Mouse (Mus musculus): ENCODE measurements at regions not wholly inside any gene's neighbourhood (a gene's known extent, or its start where the extent isn't known, plus 50 kb on each side); places are given as distances from the start of the nearest gene placed in this dataset.
A peak's percentile ranks its signal among the peaks of the same experiment; 100 is the strongest.

DNA sequence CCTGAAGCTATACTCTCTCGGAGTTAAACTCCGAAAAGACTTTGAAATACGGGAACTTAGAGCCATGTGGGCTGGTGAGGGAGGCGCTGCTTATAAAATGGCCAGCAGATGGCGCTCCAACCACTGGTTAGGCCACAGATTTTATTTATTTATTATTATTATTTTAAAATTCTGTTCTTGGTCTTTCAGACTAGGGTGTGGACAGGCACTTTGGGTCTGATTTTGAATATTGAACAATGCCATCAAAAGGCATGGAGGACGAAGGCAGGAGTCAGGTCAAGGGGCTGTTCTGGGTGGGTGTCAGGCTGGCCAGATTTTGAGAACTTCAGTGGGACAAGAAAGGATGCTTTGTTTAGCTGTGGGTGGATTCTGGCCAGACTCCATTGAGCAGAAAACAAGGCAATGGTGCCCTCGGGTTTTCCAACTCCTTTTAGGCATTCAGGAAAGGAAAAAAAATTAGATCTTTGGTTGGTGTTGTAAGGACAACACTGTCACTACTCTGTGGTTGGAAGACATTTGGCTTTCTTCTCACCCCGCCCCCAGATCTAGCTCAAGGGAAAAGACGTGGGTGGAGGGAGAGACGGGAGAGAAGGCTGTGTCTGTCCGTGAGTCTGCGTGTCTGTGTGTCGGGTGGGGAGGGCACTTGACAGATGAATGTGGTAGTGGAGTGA, 319.5 kb downstream of the Med13l start:
- peak; percentile 19 to 30 for DNase-seq (ENCODE audit: low spot score in 2 of 2)

DNA sequence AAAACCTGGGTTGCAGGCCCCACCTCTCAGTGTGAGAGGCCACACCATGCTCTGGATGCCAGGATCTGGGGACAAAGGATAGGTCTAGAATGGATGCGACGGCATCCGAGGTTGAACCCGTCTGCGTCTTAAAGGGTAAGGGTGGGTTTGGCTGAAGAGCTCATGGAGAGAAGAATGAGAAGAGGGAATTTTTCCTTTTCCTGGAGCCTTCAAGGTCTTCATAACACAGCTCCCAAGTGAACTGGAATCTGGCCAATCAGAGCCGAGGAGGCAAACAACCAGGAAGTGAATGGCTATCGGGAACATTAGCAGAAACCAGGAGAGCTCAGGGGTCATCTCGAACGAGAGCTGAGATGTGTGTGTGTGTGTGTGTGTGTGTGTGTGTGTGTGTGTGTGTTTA, 320.1 kb downstream of the Med13l start:
- DNase-seq (ENCODE audit: low spot score in 2 of 2), result no peak

DNA sequence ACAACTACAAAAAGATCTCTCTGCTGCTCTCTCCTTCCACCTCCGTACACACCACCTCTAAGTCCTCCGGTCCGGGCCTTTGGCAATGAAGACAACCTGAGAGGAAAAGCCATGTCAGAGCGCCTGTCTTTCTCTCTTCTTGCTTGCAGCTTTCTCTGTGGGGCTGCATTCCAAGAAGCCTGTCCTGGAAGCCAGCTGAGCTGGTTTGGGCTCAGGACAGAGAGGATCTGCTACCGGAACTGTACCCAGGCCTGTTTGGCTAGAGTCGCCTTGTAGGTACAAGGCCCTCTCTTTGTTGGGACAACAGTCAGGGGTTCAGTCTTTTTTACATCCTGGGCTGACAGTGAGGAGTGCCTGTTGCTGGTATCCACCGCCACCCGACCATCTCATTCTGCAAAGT, 321.4 kb downstream of the Med13l start:
- no peak for DNase-seq (ENCODE audit: low spot score in 2 of 2)

DNA sequence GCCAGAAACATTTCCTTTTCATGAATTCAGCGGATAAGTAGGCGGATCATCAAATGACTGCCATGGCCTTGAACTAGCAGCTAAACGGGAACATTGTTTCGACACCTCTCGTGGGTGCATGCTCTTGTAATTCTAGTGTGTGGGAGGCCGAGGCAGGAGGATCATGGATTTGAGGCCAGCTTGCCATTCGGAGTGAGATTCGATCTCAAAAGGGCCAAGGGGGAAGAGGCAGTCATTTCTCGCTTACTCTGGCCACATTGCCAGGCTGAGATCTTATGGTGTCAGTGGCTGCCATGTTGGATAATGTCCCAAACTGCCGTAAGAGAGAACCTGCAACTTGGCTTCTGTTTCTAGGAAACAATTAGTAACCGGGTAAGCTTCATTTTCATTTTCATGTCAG, 327.7 kb downstream of the Med13l start:
- no peak for DNase-seq (ENCODE audit: low spot score in 2 of 2)

DNA sequence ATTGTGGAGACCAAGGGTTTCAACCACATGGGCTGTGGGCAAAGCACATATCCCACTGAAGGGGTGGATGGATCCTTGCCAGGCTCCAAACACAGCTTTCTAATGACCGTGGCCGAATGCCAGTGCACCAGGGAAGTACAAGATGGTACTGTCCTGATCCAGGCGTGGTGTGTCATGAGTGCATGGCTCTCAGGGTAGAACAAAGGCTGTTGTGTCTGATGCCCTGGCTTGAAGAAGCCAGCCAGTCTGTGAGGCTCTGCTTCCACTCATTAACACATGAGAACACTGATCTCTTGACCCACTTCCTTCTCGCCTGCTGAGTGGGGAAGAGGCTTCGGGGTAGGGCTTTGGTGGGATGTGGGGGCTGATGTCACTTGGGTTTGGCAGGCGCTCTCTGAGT, 330.7 kb downstream of the Med13l start:
- DNase-seq (ENCODE audit: low spot score in 2 of 2), result no peak

DNA sequence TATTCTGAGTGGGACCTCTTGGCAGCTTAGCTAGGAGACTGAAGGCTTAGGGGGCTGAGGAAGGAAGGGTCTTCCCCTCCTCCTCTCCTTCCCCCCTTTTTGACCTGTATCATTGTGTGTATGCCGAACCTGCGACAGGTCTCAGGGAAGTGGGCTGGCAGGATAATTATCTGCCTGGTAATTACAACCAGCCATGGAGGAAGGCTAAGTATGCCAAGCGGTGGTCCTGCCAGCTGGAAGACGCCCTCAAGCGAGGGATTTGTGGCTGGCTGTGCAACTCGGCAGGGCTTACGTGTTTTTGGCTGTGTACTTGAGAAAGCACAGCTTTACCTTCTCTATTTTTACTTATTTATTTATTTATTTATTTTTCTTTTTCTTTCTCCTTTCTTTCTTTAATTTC, 347.7 kb downstream of the Med13l start:
- no peak for DNase-seq (ENCODE audit: low spot score in 2 of 2)

DNA sequence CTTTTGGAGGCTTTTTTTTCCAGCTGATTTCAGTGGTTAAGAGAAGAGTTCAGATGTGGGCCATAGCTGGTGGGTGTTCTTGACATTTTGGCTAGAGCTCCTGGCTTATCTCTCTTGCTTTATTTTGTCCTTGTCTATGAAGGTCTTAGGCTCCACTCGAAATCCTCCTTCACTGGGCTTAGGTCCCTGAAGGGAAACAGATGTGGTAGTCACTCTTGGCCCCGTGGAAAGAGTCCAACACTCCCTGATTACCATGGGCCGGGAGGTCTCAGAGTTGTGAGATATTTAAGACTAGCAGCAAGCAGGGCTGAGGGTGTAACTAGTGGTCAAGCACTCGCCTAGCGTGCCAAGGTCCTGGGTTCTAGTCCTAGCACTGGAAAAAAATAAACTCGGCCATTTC, 349.3 kb downstream of the Med13l start:
- DNase-seq (ENCODE audit: low spot score in 2 of 2), result no peak

DNA sequence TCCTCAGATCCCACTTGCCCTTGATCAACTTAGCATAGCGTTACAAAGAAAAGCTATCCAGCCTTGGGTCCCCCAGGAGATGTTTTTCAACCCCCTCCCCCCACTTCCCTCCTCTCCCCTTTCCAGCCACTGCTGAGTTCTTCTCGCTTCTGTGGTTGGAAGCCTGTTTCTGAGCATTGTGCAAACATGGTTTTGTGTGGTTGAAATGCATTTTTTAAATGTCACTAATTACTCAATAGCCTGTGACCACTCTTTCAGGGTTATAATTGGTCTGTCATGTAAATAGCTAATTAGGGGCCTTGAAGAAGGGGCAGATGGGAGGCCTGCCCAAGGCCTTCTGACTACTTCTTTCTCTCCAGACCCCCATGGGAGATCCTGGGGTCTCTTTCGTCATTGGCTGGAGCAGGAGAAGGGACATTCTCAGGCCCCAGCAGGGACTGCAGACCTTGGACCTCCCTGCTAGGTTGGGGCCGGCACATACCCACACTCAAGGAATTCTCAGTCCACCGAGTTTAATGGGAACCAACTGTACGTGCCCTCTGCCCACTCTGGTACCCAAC, 353.8 kb downstream of the Med13l start:
- no peak for DNase-seq (ENCODE audit: low spot score in 2 of 2)

DNA sequence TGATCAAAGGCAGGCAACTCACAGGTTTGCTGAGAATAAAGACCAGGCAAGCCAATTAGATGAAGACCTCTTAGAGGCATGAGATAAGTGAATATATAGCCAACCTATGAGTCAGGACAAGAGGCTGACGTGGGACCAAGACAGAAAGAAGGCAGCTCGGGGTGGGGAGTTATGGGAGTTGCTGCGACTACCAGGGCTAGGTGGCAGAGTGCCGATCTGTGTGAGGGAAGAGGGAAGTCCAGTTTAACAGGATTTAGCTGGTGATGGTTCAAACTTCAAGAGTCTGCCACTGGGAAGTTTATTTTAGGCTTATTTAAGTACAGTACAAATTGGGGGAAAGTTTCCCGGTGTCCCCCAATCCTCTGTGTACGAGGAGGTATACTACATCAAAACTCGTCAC, 362.9 kb downstream of the Med13l start:
- no peak for DNase-seq (ENCODE audit: low spot score in 2 of 2)

DNA sequence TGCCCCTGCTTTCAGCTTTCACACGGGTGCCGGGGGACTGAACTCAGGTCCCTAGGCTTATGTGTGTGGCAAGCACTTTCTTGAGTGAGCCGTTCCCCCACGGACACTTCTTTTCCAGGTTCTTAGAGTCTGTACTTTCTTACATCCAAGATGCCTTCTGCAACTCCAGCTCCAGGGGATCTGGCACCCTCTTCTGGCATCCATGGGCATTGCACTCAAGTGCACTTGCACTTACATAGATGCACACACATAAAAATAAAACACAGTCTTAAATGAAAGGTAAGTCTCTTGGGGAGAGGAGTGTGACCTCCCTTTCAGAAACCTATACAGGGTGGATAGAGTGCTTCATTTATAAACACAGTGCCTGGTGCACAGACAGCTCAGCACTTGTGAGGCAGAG, 368.6 kb downstream of the Med13l start:
- DNase-seq (ENCODE audit: low spot score in 2 of 2), result no peak

DNA sequence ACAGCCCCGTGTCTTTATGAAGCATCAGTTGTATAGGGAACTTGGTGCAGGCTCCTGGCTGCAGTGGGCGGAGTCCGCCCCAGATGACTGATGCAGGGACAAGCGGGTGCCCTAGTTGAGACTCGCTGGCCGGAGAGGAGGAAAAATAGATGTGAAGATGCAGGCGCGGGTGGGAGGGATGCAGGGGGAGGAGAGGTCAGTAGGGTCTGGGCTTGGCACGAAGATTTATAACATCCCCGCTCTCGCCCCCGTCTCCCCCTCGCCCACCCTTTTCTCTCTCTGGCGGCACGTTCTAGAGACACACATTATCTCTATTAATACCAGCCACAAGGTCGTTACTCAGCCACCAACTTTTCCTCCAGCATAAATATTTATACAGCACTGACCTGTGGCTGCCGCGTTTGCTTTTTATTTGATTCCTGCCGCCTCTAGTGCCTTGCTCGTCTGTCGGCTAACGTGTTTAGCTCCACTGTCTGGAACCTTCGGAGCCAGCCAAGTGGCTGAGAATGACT, 369.6 kb downstream of the Med13l start:
- no peak for DNase-seq (ENCODE audit: low spot score in 2 of 2)

DNA sequence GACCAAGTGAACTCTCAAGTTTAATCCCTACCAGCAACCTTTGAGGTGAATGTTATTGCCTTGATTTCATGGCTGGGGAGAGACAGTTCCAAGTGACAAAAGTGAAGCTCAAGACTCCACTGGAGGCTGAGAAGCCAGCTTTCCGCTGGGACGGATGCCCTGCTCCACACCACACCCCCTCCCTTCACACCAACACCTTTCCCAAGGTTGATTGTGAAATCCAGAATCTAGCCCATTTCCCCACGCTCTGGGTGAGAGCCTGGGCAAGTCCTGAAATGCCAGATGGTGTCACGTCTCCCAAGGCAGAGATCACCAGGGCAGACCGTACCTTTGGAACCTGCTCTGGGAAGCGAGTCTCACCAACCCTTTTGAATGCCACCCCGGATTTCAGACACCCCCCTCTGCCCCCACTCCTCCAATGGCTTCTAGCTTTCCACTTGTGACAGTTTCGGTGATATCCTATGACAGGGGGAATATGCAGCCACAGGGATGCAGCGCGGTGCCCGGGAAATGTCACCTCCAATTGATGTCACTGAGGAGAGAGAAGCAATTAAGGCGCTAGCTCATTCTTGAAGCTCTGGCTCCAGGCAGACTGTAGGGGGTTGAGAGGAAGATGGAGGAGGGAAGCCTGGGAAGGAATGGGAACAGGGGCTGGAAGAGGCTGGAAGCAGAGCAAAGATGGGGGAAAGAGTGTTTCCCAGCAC, 379.0 kb downstream of the Med13l start:
- no peak for DNase-seq (ENCODE audit: low spot score in 2 of 2)

DNA sequence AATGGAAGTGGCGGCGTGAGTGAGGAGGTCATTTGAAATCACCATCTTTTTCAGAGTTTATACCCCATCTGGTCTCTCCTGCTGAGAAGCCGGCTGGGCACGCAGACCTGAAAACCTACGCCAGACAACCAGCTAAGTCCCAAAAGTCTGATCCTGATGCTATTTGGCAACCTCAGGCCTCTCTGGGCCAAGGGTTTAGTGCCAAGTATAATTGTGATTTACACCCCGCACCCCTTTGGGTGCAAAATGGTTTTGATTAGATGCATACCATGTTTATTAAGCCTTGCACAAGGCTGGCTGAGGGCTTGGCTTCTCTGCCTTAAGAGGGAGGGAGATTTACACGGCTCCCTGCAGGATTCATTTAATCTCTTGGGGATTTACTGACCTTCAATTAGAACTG, 383.8 kb downstream of the Med13l start:
- no peak for DNase-seq (ENCODE audit: low spot score in 2 of 2)

DNA sequence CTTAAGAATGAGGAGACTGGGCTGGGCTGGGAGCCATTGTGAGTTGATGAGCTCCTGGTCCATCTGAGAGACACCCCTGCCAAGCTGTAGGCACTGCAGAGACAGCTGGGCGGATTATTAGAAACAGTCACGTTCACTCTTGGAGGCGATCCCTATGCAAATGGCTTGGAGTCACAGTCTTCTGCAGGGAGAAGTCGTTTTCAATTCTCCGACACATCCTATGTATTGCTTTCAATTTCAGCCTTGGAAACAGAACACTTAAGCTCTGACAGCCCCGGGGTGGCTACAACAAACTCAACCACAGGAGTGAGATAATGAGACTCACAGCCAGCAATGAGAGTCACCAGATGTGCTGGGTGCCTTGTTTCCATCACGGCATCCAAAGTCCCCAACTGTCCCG, 385.6 kb downstream of the Med13l start:
- DNase-seq (ENCODE audit: low spot score in 2 of 2), result no peak

DNA sequence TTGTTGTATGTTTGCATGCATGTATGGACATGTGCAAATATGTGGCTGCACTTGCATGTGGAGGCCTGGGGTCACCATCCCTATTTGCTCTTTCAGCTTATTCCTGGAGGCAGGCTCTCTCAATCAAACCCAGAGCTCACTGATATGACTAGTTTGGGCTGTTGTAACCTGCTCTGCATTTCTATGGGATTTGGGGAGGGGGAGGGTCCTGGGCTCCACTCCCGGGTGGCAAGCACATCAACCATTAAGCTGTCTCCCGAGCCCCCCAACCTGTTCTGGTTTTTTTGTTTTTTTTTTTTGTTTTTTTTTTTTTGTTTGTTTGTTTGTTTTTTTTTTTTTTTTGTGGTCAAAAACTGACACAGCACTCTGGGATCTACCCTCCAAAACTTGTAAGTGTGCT, 386.5 kb downstream of the Med13l start:
- no peak for DNase-seq (ENCODE audit: low spot score in 2 of 2)

DNA sequence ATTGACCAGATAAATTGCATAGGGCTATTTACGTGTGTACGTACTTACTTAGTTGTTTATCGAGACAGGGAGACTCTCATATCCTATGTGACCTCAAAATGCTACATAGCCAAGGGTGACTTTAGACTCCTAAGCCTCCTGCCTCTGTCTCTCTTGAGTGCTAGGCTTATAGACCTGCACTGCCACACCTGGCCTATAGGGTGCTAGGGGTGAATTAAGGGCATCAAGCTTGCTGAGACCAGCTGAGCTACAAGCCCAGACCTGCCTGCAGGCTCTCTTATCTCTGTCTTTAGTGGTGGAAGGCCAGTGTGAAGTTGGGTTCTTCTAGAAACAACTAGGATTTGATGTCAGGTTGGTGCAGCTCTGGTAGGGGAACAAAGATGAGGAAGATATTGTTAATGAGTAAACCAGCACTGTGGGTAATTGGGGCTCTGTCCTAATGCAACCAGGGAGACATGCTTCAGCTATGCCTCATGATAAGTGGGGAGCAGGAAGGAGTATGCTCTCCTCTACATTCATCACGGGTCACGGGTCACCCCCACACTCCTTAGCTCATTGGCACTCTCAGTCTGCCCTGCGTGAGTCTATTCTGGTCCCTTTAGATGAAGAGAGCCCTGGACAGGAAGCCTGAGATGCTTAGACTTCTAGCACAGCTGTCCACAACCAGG, 387.8 kb downstream of the Med13l start:
- no peak for DNase-seq (ENCODE audit: low spot score in 2 of 2)

DNA sequence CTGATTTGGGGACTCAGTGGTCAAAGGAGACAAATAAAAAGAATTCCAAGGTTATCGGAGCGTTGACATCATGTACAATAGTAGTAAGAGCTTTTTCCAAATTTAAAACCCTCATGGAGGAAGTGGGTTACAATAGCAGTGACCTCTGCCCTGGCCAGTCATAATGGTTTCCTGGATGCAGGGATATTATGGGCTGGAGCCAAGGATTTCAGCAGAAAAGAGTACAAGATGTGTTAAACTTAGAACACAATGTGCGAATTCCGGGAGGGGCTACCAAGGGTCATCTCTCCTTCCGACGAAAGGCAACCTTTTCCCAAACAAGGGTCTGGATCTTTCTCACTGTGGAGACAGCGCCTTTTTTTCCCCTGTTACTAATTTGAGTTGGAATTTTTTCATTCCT, 390.6 kb downstream of the Med13l start:
- DNase-seq (ENCODE audit: low spot score in 2 of 2), result no peak

DNA sequence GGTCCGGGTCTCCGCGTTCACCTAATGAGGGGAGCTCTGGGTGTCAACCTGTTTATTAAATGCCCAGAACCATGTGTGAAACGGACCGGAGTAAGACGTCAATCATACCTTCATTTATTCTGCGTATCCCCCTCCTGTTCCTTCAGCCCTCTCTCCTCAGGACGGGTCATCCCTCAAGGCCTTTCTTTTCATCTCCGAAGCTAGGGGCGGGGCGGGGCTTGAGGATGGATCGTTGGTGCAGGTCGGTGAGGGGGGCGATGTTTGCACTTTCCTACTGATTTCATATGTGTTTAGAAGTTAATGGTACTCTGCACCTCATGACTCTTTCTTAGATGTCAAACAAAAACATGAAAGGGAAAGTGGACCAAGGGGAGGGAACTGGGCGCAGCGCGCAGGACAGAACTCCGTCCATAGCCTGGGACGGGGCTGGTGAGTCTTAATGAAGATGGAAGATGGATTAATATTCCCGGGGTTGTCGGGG, 400.1 kb downstream of the Med13l start:
- no peak for DNase-seq (ENCODE audit: low spot score in 2 of 2)

DNA sequence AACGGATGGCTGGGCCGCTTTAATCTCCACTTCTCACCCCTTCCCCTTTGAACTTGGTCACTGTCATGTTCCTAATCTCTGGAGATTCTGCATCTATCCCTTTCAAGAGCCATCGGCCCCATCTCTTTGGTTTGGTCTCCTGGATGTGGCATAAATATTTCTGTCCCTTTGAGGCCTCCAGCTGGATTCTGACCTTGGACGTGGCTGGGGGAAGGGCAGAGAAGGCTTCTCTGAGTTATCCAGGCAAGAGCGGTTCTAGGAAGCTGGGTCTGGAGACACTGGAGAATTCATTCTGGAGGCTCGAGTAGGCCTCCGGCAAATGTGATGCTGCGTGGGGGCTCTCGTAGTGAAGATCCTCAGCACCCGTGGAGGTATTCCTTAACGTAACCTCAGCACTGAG, 400.6 kb downstream of the Med13l start:
- no peak for DNase-seq (ENCODE audit: low spot score in 2 of 2)

DNA sequence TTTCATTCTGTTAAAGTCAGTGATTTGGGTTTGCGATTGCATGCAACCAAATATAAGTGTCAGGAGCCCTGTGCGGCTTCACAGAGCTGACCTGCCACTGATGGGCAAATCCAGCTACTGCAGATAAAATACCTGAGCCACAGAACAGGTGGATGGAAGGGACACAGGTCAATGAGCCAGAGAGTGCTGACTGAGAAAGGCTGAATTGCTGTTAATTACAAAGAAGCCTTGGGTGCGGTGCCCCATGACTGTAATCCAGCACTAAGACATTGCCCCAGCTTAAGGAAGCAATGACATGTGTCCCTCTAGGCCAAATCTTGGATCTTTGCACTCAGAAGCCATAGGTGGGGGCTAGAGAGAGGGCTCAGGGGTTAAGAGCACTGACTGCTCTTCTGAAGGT, 401.7 kb downstream of the Med13l start:
- no peak for DNase-seq (ENCODE audit: low spot score in 2 of 2)

DNA sequence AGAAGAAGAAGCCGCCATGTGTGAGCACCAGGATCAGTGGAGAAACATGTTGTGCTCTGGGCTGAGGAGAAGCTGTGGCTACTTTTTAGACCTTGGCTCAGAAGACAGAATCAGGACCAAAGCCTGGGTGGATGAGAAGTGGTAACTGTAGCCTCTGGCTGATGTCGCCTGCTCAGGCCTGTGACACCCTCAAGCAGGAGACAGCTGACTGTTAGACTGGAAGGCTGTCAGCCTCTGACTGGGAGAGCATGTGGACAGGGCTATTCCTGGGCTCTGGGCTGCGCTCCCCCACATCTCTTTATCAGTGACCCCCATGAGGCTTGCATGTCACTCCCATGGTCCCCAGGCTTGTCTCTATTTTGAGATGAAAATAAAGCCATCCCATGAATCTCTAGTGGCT, 402.5 kb downstream of the Med13l start:
- DNase-seq (ENCODE audit: low spot score in 2 of 2), result no peak

DNA sequence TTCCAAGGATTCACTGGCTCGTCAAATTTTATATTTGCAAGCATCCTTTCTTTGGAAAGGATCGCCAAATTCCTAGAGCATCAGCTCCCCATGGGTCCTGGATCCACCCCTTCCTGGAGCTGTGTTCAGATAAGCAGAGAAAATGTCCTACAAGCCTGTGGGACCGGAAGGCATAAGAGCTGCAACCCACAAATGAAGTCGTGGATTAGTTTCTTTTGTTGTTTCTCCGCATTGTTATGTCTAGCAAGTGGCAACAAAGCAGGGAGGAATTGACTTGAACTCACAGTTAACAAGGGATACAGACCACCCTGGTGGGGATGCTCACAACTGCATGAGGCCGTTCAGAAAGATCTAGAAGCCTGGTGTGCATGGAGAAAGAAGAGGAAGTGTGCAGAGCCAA, 406.4 kb downstream of the Med13l start:
- no peak for DNase-seq (ENCODE audit: low spot score in 2 of 2)

DNA sequence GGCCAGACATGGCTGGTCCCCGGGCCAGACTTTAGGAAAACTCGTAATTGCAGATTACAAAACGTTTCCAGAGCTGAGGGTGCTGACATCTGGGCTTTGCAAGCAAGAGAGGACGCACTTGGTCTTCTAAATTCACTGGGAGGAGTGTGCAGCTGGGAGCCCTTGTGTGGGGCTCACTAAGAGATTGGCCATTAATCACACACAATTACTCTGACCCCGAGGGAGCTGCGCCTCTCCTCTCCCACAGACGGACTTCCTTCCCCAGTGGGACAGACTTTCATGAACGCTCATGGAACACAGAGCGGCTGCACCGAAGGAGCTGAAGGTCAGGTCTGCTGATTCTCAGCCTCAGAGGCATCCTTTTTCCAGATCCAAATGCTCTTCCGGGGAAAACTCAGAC, 407.2 kb downstream of the Med13l start:
- DNase-seq (ENCODE audit: low spot score in 2 of 2), result no peak

Data from natural killer cell, adult 2 months (primary cell).